Mouse (Mus musculus) embryonic fibroblast, embryonic 13.5 days (primary cell): ENCODE measurements around the gene Rlim.

ENCODE experiments used
- CTCF ChIP-seq: IDR thresholded peaks from 2 replicates; pipeline ENCODE4 v1.5.1; 2011; ENCODE audit warnings: mild to moderate bottlenecking, control low read depth, low read length, moderate library complexity, borderline replicate concordance; ENCODE audit not compliant: insufficient read depth
- POLR2A ChIP-seq: IDR thresholded peaks from 2 replicates; pipeline ENCODE4 v1.6.1; 2011; ENCODE audit warnings: low read depth, mild to moderate bottlenecking, control low read depth, low read length, moderate library complexity

GRCm38 (mm10) chrX:103993864-103994263 is 12.8 kb upstream of the Rlim start:
- TF ChIP-seq CTCF (no peak), POLR2A (no peak)
